Mouse (Mus musculus) bone marrow macrophage, adult 2 months (primary cell): Measurements from ENCODE around the gene Gpx3. TPM values are rescaled to one million over a fixed set of nuclear protein-coding genes. Genes with fewer than 3 reads are reported as not detected.
"Not testable (repeated sequence)": the region's sequence is repeated elsewhere in the genome, so short reads cannot be mapped to it uniquely, and the experiment has no call there.

ENCODE experiments used
- H3K27ac ChIP-seq: 2 replicates; pipeline ENCODE4 v1.5.1; 2012; ENCODE audit warnings: low read depth, low read length; ENCODE audit not compliant: insufficient read depth
- H3K4me1 ChIP-seq: 2 replicates; pipeline ENCODE4 v1.6.1; 2012; ENCODE audit warnings: low read length; ENCODE audit not compliant: control insufficient read depth, insufficient read depth
- H3K4me3 ChIP-seq: 2 replicates; pipeline ENCODE4 v1.5.1; 2012; ENCODE audit warnings: mild to moderate bottlenecking, low read length, moderate library complexity; ENCODE audit not compliant: insufficient read depth
- CTCF ChIP-seq: IDR thresholded peaks from 2 replicates; pipeline ENCODE4 v1.5.1; 2012; ENCODE audit warnings: low read depth, mild to moderate bottlenecking, low read length, moderate library complexity
- POLR2A ChIP-seq: IDR thresholded peaks from 2 replicates; pipeline ENCODE4 v1.6.1; 2012; ENCODE audit warnings: mild to moderate bottlenecking, low read depth, low read length, borderline replicate concordance
- polyA plus RNA-seq: library from polyadenylated mRNA; stranded (reverse); fragments of >200 nt; gene quantifications from 2 replicates; pipeline ENCODE4 v1.2.4, GENCODE M21; 2012; ENCODE audit not compliant: missing spikeins, insufficient read depth, insufficient read length

Gpx3 gene
- polyA plus RNA-seq, 1 experiment: 13.8 TPM

DNA sequence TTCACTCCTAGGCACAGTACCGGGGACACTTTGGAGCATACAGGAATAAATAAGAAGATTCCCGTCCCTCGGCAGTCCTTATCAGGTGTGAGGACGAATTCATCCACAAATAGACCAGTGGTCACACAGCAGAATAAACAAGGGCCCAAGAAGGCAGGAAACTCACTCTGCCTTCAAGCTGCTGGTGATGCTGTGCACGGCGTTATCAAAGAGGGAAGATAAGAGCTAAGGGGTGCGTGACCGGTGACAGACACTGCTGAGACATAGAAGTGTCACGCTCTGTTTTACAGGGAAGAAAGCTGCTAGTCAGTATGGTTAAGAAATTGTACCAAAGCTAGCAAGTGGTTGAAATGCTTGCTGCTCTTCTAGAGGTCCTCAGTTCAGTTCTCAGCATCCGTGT, 22.3 kb upstream of the Gpx3 start:
- Histone ChIP-seq H3K27ac (0 out of 2 replicates have a peak overlapping the region, but pooled peaks have one; percentile 2), H3K4me1 (peaks cover 42% of the 10 kb centered on the region), H3K4me3 (no peak overlapping the region)
- TF ChIP-seq CTCF (no peak), POLR2A (no peak)

DNA sequence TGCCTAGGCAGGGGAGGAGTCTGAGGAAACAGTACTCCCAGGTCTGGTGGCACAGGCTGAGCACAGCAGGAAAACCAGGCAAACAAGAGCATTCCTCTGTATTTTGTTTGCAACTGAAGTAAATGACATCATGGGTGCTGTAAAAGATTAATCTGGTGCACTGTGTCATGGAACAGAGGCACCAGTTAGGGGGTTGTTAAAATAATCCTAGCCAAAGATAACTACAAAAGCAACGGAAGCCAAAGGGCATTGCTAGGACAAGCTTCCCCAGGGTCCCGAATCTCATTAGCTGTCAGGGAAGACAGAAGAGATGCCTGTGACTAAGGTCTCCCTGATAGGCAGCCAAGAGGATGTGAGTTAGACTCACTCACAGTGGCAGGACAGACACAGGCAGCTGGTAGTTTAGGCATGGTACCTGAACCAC, 21.2 kb upstream of the Gpx3 start:
- Histone ChIP-seq H3K4me1 (peaks cover 52% of the 10 kb centered on the region), H3K4me3 (no peak overlapping the region), H3K27ac (no peak overlapping the region)
- TF ChIP-seq CTCF: no peak
- TF ChIP-seq POLR2A: no peak

GRCm38 (mm10) chr11:54882671-54883070, 19.6 kb upstream of the Gpx3 start:
- H3K4me3 ChIP-seq: no peak overlapping the region

GRCm38 (mm10) chr11:54884197-54884828, 17.9 kb upstream of the Gpx3 start:
- TF ChIP-seq POLR2A: peak; percentile 59; the same call in 1 of the 2 replicates
- no peak; the same call in 1 of the 2 replicates for TF ChIP-seq CTCF
- Histone ChIP-seq H3K4me1 (peaks cover 54% of the 10 kb centered on the region), H3K27ac (peak overlapping the region; percentile 100), H3K4me3 (peak overlapping the region; percentile 43)

More at GRCm38 (mm10) chr11:54882671-54883070, 19.6 kb upstream of the Gpx3 start:
- Histone ChIP-seq H3K4me1 (peaks cover 60% of the 10 kb centered on the region), H3K27ac (peak overlapping the region; percentile 100)
- no peak for TF ChIP-seq CTCF
- no peak for TF ChIP-seq POLR2A

- peaks cover 59% of the 10 kb centered on the region for H3K4me1 ChIP-seq
- TF ChIP-seq POLR2A (no peak), CTCF (no peak)
- peak overlapping the region; percentile 43 for H3K4me3 ChIP-seq
- H3K27ac ChIP-seq: peak overlapping the region; percentile 100
These were observed 17.3 kb upstream of the Gpx3 start for GRCm38 (mm10) chr11:54884937-54885336.

- H3K27ac ChIP-seq: peak overlapping the region; percentile 100
- H3K4me3 ChIP-seq: no peak overlapping the region
- TF ChIP-seq POLR2A (no peak), CTCF (no peak)
- peaks cover 64% of the 10 kb centered on the region for H3K4me1 ChIP-seq
These were observed 16.8 kb upstream of the Gpx3 start for GRCm38 (mm10) chr11:54885406-54885805.

GRCm38 (mm10) chr11:54887927-54888326, 14.3 kb upstream of the Gpx3 start:
- Histone ChIP-seq H3K4me3 (no peak overlapping the region), H3K4me1 (peaks cover 56% of the 10 kb centered on the region), H3K27ac (no peak overlapping the region)
- TF ChIP-seq CTCF: no peak
- no peak for TF ChIP-seq POLR2A

- peaks cover 28% of the 10 kb centered on the region for H3K4me1 ChIP-seq
- TF ChIP-seq POLR2A: no peak
- no peak for TF ChIP-seq CTCF
- no peak overlapping the region for H3K4me3 ChIP-seq
- H3K27ac ChIP-seq: no peak overlapping the region
These were observed 10.9 kb upstream of the Gpx3 start for GRCm38 (mm10) chr11:54891341-54891740.

GRCm38 (mm10) chr11:54892091-54892490, 10.2 kb upstream of the Gpx3 start:
- H3K27ac ChIP-seq: no peak overlapping the region
- no peak for TF ChIP-seq POLR2A
- no peak for TF ChIP-seq CTCF
- H3K4me3 ChIP-seq: no peak overlapping the region
- H3K4me1 ChIP-seq: peaks cover 23% of the 10 kb centered on the region

GRCm38 (mm10) chr11:54894589-54894988, 7.7 kb upstream of the Gpx3 start:
- no peak overlapping the region for H3K27ac ChIP-seq
- peaks cover 19% of the 10 kb centered on the region for H3K4me1 ChIP-seq

DNA sequence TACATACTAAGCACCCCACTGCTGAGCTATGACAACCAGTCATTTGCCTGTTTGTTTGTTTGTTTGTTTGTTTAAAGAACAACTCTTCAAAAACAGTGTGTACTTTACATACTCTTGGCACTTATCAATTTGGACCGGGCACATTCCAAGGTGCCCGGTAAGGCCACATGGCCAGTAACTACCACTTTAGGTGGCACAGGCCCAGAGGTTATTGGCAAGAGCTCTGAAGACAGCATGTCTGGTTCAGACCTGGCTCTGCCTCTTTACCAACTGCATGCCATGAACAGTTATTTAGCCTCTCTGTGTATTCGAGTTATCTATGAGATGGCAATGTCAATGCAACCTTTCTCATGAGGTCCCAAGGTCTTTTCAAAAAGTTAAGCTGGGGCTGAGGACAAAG, 5.6 kb upstream of the Gpx3 start:
- not testable (repeated sequence) for H3K4me1 ChIP-seq, H3K4me3 ChIP-seq, H3K27ac ChIP-seq

More at GRCm38 (mm10) chr11:54894589-54894988, 7.7 kb upstream of the Gpx3 start:
- H3K4me3 ChIP-seq: no peak overlapping the region
- no peak for TF ChIP-seq POLR2A
